Mouse (Mus musculus) kidney, postnatal 0 days (tissue): ENCODE data around the gene Plbd2. TPM values are rescaled to one million over a fixed set of nuclear protein-coding genes. Genes with fewer than 3 reads are reported as not detected.

Experiments used
- ATAC-seq: fragments of 200-750 bp; cut with Nextera tagmentation; replicated peaks from 2 replicates; pipeline ENCODE4 v1.8.0; 2017; ENCODE audit warnings: low read depth, moderate number of reproducible peaks, moderate TSS enrichment, moderate library complexity; ENCODE audit not compliant: low FRiP score
- DNase-seq: peaks from one replicate; pipeline ENCODE4 v3.0.0-alpha.2; 2016; ENCODE audit warnings: low spot score
- H3K27ac ChIP-seq: fragments of 300-500 bp; sonication (generic); 2 replicates; pipeline ENCODE4 v1.5.1; 2014; ENCODE audit warnings: mild to moderate bottlenecking
- H3K27me3 ChIP-seq: fragments of 300-500 bp; sonication (generic); 2 replicates; pipeline ENCODE4 v1.6.1; 2014; ENCODE audit warnings: low read length, mixed read lengths; ENCODE audit not compliant: insufficient read depth
- H3K36me3 ChIP-seq: fragments of 300-500 bp; sonication (generic); 2 replicates; pipeline ENCODE4 v1.6.1; 2014; ENCODE audit warnings: low read length, mixed read lengths; ENCODE audit not compliant: insufficient read depth
- H3K4me1 ChIP-seq: fragments of 300-500 bp; sonication (generic); replicated peaks from 2 replicates; pipeline ENCODE4 v1.6.1; 2014; ENCODE audit warnings: antibody characterized with exemption, low read length, mixed read lengths; ENCODE audit not compliant: insufficient read depth
- H3K4me2 ChIP-seq: fragments of 300-500 bp; sonication (generic); 2 replicates; pipeline ENCODE4 v1.6.1; 2014; ENCODE audit warnings: mild to moderate bottlenecking, low read length, moderate library complexity, mixed read lengths
- H3K4me3 ChIP-seq: fragments of 300-500 bp; sonication (generic); replicated peaks from 2 replicates; pipeline ENCODE4 v1.5.1; 2014; ENCODE audit warnings: low read depth, low read length
- H3K9ac ChIP-seq: fragments of 300-500 bp; sonication (generic); 2 replicates; pipeline ENCODE4 v1.6.1; 2014; ENCODE audit warnings: low read depth, low read length
- H3K9me3 ChIP-seq: fragments of 300-500 bp; sonication (generic); replicated peaks from 2 replicates; pipeline ENCODE4 v1.6.1; 2016; ENCODE audit warnings: low read length, inconsistent platforms, mixed read lengths
- CTCF ChIP-seq: IDR thresholded peaks from 2 replicates; pipeline ENCODE4 v1.5.1; 2016; ENCODE audit warnings: antibody characterized with exemption, low read depth, mild to moderate bottlenecking, moderate library complexity
- WGBS: fragments of 180-500 bp; shearing (Covaris S2); extraction: QIAGEN DNeasy Blood & Tissue Kit; methylation state at CpG from one replicate; pipeline ENCODE4 v1.1.7; 2014; 5-methylcytosine and 5-hydroxymethylcytosine counted together
- polyA plus RNA-seq: library from polyadenylated mRNA; unstranded; fragments of >200 nt; fragmentation: Nextera tagmentation; extraction: Ambion mirVana; gene quantifications from 2 replicates; pipeline ENCODE4 v1.2.1, GENCODE M21; 2015

The Plbd2 gene
- polyA plus RNA-seq, 1 experiment from 2014 or later = 78.2 TPM

- Histone ChIP-seq H3K9me3 (no peaks in the 10 kb centered on the region), H3K4me3 (no peak overlapping the region), H3K27me3 (no peaks in the 10 kb centered on the region), H3K4me2 (no peak overlapping the region), H3K27ac (no peak overlapping the region), H3K36me3 (no peaks in the 10 kb centered on the region), H3K9ac (no peak overlapping the region), H3K4me1 (no peaks in the 10 kb centered on the region)
- ATAC-seq (no peak), DNase-seq (no peak)
- no peak for TF ChIP-seq CTCF
- WGBS = 74% methylated on average over 6 of the region's 6 CpGs
Observed at GRCm38 (mm10) chr5:120465860-120466259, 37.6 kb downstream of the Plbd2 start.

GRCm38 (mm10) chr5:120465062-120465461, 38.4 kb downstream of the Plbd2 start:
- Histone ChIP-seq H3K4me2 (no peak overlapping the region), H3K27ac (no peak overlapping the region), H3K9me3 (no peaks in the 10 kb centered on the region), H3K4me3 (no peak overlapping the region), H3K4me1 (no peaks in the 10 kb centered on the region), H3K36me3 (no peaks in the 10 kb centered on the region), H3K27me3 (no peaks in the 10 kb centered on the region), H3K9ac (no peak overlapping the region)
- peak; percentile 58 for TF ChIP-seq CTCF
- DNase-seq = no peak
- no peak for ATAC-seq
- 42% methylated on average over 5 of the region's 5 CpGs for WGBS

- Histone ChIP-seq H3K36me3 (no peaks in the 10 kb centered on the region), H3K4me1 (no peaks in the 10 kb centered on the region), H3K9me3 (no peaks in the 10 kb centered on the region), H3K9ac (no peak overlapping the region), H3K27me3 (no peaks in the 10 kb centered on the region), H3K27ac (no peak overlapping the region), H3K4me2 (no peak overlapping the region), H3K4me3 (no peak overlapping the region)
- WGBS = 78% methylated on average over 4 of the region's 4 CpGs
- TF ChIP-seq CTCF = peak; percentile 55
- DNase-seq (no peak), ATAC-seq (no peak)
Observed at GRCm38 (mm10) chr5:120464321-120464720, 39.1 kb downstream of the Plbd2 start.

- no peaks in the 10 kb centered on the region for H3K27me3 ChIP-seq
- no peak for ATAC-seq
Observed at GRCm38 (mm10) chr5:120461902-120462301, 41.5 kb downstream of the Plbd2 start.

GRCm38 (mm10) chr5:120459133-120459532, 44.3 kb downstream of the Plbd2 start:
- TF ChIP-seq CTCF = no peak
- Histone ChIP-seq H3K36me3 (no peaks in the 10 kb centered on the region), H3K27ac (no peak overlapping the region), H3K9ac (no peak overlapping the region), H3K27me3 (no peaks in the 10 kb centered on the region), H3K9me3 (no peaks in the 10 kb centered on the region), H3K4me2 (no peak overlapping the region), H3K4me1 (no peaks in the 10 kb centered on the region), H3K4me3 (no peak overlapping the region)
- ATAC-seq (peak; percentile 50; the same call in 1 of the 2 replicates), DNase-seq (no peak)
- 79% methylated on average over 10 of the region's 10 CpGs for WGBS

More at GRCm38 (mm10) chr5:120461902-120462301, 41.5 kb downstream of the Plbd2 start:
- Histone ChIP-seq H3K36me3 (no peaks in the 10 kb centered on the region), H3K27ac (no peak overlapping the region), H3K4me3 (no peak overlapping the region), H3K4me2 (no peak overlapping the region), H3K4me1 (no peaks in the 10 kb centered on the region), H3K9me3 (no peaks in the 10 kb centered on the region), H3K9ac (no peak overlapping the region)
- TF ChIP-seq CTCF = no peak
- 68% methylated on average over 14 of the region's 15 CpGs for WGBS
- DNase-seq = no peak

- DNase-seq (peak; percentile 84), ATAC-seq (no peak)
- peak; percentile 77 for TF ChIP-seq CTCF
- Histone ChIP-seq H3K4me2 (no peak overlapping the region), H3K4me3 (no peak overlapping the region), H3K27me3 (no peaks in the 10 kb centered on the region), H3K9ac (no peak overlapping the region), H3K27ac (no peak overlapping the region), H3K36me3 (no peaks in the 10 kb centered on the region), H3K9me3 (no peaks in the 10 kb centered on the region), H3K4me1 (no peaks in the 10 kb centered on the region)
- WGBS = 7% methylated on average over 9 of the region's 9 CpGs
Observed at GRCm38 (mm10) chr5:120457628-120458027, 45.8 kb downstream of the Plbd2 start.
